Mouse (Mus musculus) kidney, postnatal 10 days (tissue): ENCODE results near the gene Zfp950.
"Not testable (repeated sequence)": the region's sequence is repeated elsewhere in the genome, so short reads cannot be mapped to it uniquely, and the experiment has no call there.

Experiments
- DNase-seq: peaks from one replicate; pipeline ENCODE4 v3.0.0; 2021; ENCODE audit warnings: mixed read lengths

The Zfp950 gene

GRCm38 (mm10) chr19:61140342-61141206, at the start of gene Zfp950:
Gene Zfp950 (minus strand): TSS chr19:61140840.
- DNase-seq: peak; percentile 86

GRCm38 (mm10) chr19:61183590-61183989, 43.0 kb upstream of the Zfp950 start, which contains the start of gene Gm6020:
Gene Gm6020 (plus strand): TSS chr19:61183890.
- DNase-seq: not testable (repeated sequence)

- peak; percentile 11 for DNase-seq
Measured at GRCm38 (mm10) chr19:61175756-61176324, 35.2 kb upstream of the Zfp950 start, which contains the start of gene Gm7102. Gene Gm7102 (minus strand): TSS chr19:61176309.

GRCm38 (mm10) chr19:61151701-61152420, 11.2 kb upstream of the Zfp950 start:
- DNase-seq: peak; percentile 34

GRCm38 (mm10) chr19:61151372-61151700, 10.7 kb upstream of the Zfp950 start:
- DNase-seq: peak; percentile 51

- no peak for DNase-seq
Measured at GRCm38 (mm10) chr19:61141299-61141698, 659 bp upstream of the Zfp950 start.

- DNase-seq: peak; percentile 28
Measured at GRCm38 (mm10) chr19:61138655-61139054, 2.0 kb downstream of the Zfp950 start.

- no peak for DNase-seq
Measured at GRCm38 (mm10) chr19:61131096-61131495, 9.5 kb downstream of the Zfp950 start.

GRCm38 (mm10) chr19:61110184-61110583, 30.5 kb downstream of the Zfp950 start:
- peak; percentile 17 for DNase-seq

GRCm38 (mm10) chr19:61097764-61098163, 42.9 kb downstream of the Zfp950 start:
- no peak for DNase-seq

GRCm38 (mm10) chr19:61096776-61097175, 43.9 kb downstream of the Zfp950 start:
- DNase-seq: no peak

GRCm38 (mm10) chr19:61090541-61090940, 50.1 kb downstream of the Zfp950 start:
- no peak for DNase-seq

- DNase-seq: no peak
Measured at GRCm38 (mm10) chr19:61089001-61089400, 51.6 kb downstream of the Zfp950 start.

GRCm38 (mm10) chr19:61087781-61088180, 52.9 kb downstream of the Zfp950 start:
- DNase-seq: no peak

- no peak for DNase-seq
Measured at GRCm38 (mm10) chr19:61085217-61085616, 55.4 kb downstream of the Zfp950 start.

- peak; percentile 92 for DNase-seq
Measured at GRCm38 (mm10) chr19:61084149-61084940, 56.3 kb downstream of the Zfp950 start.

- no peak for DNase-seq
Measured at GRCm38 (mm10) chr19:61083006-61083405, 57.6 kb downstream of the Zfp950 start.

GRCm38 (mm10) chr19:61080251-61080749, 60.3 kb downstream of the Zfp950 start:
- no peak for DNase-seq

GRCm38 (mm10) chr19:61078622-61079021, 62.0 kb downstream of the Zfp950 start:
- DNase-seq: no peak

- peak; percentile 28 for DNase-seq
Measured at GRCm38 (mm10) chr19:61065011-61065410, 75.6 kb downstream of the Zfp950 start.

GRCm38 (mm10) chr19:61064386-61064785, 76.3 kb downstream of the Zfp950 start:
- DNase-seq: peak; percentile 31

- peak; percentile 85 for DNase-seq
Measured at GRCm38 (mm10) chr19:61057581-61057980, 83.1 kb downstream of the Zfp950 start.
